Mouse (Mus musculus) left cerebral cortex, postnatal 25 days (tissue): ENCODE measurements around the gene Surf4. TPM values are rescaled to one million over a fixed set of nuclear protein-coding genes. Genes with fewer than 3 reads are reported as not detected.
A peak's percentile ranks its signal among the peaks of the same experiment; 100 is the strongest.
"Not testable (repeated sequence)": the region's sequence is repeated elsewhere in the genome, so short reads cannot be mapped to it uniquely, and the experiment has no call there.

Source experiments
- DNase-seq, 2 experiments: peaks; one replicate each; pipeline ENCODE4 v3.0.0; 2022; ENCODE audit warnings: low spot score in 2 of 2, mixed read lengths in 1 of 2
- intact Hi-C: fragments of 180-260 bp; cut with DNase I; formaldehyde crosslinking; loops from one replicate; pipeline ENCODE4 v1.15.1; 2025
- total RNA-seq, 2 experiments: library from RNA; stranded (reverse); gene quantifications; 2 replicates each; pipeline ENCODE4 v1.2.3; 2021

The Surf4 gene
- total RNA-seq, 2 experiments from 2014 or later, result 51.1 to 56.4 TPM

GRCm38 (mm10) chr2:26908710-26909386 lies 24.9 kb downstream of the Surf4 start:
- intact Hi-C loops, result loop anchor here (10.0 kb wide), 1 partner anchor 594 kb away; the partner anchor contains the start of gene Gpsm1
- no peak for DNase-seq

DNA sequence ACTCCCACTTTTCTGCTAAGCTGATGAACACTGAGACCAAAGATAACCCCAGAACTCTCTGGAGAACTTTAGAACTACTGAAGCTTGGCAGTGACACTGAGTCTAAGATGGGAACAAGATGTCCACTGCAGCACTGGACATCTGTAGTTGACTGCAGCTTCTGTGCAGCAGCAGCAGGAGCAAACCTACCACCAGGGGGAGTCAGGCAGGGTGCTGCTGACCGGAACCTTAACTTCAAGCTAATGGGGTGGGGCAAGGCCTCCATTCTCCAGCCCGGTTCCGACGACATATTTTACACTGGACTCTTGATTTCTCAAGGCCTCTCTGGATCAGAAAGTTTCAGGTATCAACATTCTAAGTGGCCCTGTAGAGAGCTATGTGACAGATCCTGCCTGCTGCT lies 26.6 kb downstream of the Surf4 start:
- intact Hi-C loops, result loop anchor here (10.0 kb wide), 1 partner anchor 592 kb away; the partner anchor contains the start of gene Gpsm1
- DNase-seq, result no peak

DNA sequence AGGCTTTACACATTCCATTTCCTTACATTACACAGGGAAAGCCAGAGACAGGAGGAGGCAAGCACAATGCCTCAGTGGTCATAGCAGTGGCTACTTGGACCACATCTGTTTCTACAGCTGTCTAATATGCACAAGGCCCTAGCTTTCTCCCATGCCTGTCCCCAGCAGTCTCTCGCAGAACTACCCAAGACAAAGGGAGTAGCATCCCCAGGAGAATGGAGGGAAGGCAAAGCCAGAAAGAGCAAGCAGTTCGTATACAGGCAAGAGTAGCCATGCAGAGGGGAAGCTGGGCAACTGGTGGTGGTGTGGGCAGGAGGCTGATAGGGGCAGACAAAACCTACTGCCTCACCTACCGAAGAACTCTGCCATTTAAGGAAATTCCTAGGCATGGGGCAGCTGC lies 27.3 kb downstream of the Surf4 start:
- DNase-seq, result no peak
- intact Hi-C loops, result loop anchor here (10.0 kb wide), 1 partner anchor 592 kb away; the partner anchor contains the start of gene Gpsm1

DNA sequence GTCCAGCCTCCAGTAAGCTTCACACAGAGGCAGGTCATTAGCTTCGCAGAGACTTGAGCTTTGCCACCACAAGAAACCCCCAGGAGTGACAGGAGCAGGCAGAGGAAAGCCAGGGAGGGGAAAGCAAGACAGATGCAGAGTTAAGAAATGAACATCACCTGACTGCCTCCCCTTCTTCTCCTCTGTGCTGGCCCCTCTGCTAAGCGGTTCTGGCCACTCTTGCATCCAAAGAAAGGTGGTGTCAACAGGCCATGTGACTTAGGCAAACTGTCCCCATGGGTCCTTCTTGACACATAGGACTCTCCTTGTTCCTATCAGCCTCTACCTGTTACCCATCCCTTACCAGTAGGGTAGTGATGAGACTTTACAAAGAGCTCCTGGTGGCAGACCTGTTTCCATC lies 27.8 kb downstream of the Surf4 start:
- no peak for DNase-seq
- intact Hi-C loops, result loop anchor here (10.0 kb wide), 1 partner anchor 591 kb away; the partner anchor contains the start of gene Gpsm1

GRCm38 (mm10) chr2:26903311-26903710 lies 30.4 kb downstream of the Surf4 start:
- DNase-seq, result no peak
- intact Hi-C loops, result loop anchor here (5.0 to 10.0 kb wide), 2 partner anchors 261 to 589 kb away; partner anchors contain the start of gene Gpsm1

GRCm38 (mm10) chr2:26902467-26903220 lies 31.1 kb downstream of the Surf4 start, which contains the start of gene Surf6:
TSS of gene Surf6 (minus strand) at chr2:26902879.
- peak; percentile 96 to 99 for DNase-seq
- intact Hi-C loops, result loop anchor here (5.0 to 10.0 kb wide), 2 partner anchors 260 to 588 kb away; partner anchors contain the start of gene Gpsm1

GRCm38 (mm10) chr2:26901834-26902400 lies 31.8 kb downstream of the Surf4 start:
- DNase-seq, result no peak
- intact Hi-C loops, result loop anchor here (5.0 to 10.0 kb wide), 2 partner anchors 260 to 587 kb away; partner anchors contain the start of gene Gpsm1

DNA sequence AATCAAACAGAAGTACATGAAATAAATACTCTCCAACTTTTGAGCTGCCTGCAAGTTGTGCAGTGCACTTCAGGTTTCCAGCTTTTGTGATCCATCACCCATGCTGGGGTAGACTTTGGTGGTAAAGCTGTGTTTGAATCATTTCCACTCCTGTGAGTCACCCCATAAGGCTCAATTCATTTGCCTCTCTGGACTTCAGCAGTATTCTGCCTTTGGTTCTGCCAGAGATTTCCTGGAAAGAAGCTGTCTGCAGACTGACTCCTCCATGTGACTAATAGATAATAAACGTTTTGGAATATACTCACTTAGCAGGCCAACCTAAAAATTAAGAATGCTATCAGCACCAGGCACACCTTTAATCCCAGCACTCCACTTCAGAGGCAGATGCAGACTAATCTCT lies 33.0 kb downstream of the Surf4 start:
- DNase-seq, result no peak
- intact Hi-C loops, result loop anchor here (5.0 to 10.0 kb wide), 2 partner anchors 258 to 586 kb away; partner anchors contain the start of gene Gpsm1

DNA sequence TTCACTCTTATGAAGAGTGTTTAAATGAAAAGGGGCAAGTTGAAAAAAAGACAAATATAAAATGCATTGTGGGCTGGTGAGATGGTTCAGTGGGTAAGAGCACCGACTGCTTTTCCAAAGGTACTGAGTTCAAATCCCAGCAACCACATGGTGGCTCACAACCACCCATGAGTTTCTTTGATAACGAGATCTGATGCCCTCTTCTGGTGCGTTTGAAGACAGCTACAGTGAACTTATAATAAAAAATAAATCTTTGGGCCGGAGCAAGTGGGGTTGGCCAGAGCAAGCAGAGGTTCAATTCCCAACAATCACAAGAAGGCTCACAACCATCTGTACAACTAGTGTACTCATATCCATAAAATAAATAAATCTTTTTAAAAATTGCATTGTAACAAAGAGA lies 37.8 kb downstream of the Surf4 start:
- intact Hi-C loops, result no loop called here
- no peak for DNase-seq

DNA sequence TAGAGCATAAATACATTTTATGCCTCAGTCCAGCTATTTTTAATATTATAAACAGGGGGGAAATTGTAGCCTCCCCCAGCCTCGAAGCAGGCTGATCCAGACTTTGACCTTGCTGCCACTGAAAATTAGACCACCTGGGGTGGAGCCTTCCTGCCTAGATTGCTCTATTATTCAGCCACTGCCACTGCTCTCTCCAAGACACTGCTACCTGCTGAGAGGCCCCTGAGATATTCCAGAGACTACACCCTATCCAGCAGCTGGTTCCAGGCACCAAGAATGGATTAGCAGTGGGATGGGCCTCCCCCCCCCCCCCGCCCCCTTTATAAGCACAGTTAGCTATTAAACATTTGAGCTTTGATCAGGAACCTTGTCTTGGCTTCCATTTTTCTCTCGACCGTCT lies 47.6 kb downstream of the Surf4 start:
- DNase-seq, intact Hi-C loops: not testable (repeated sequence)

GRCm38 (mm10) chr2:26885541-26885940 lies 48.2 kb downstream of the Surf4 start:
- intact Hi-C loops, DNase-seq: not testable (repeated sequence)

- intact Hi-C loops, result no loop called here
Measured at GRCm38 (mm10) chr2:26878571-26878970, 55.2 kb downstream of the Surf4 start.

GRCm38 (mm10) chr2:26870666-26871065 lies 63.1 kb downstream of the Surf4 start:
- DNase-seq, result no peak
- intact Hi-C loops, result no loop called here

More at GRCm38 (mm10) chr2:26878571-26878970, 55.2 kb downstream of the Surf4 start:
- DNase-seq, result no peak

Other genes with a start within 250 kb of the Surf4 start
- gene Abo, start 68.9 kb downstream of the Surf4 start, total RNA-seq, result not detected
- 10 to 100 TPM; 23.4 to 28.0 TPM for gene Surf6, start 31.0 kb downstream of the Surf4 start, total RNA-seq
- 10 to 100 TPM; 41.9 to 45.0 TPM for gene Med22, start 23.3 kb downstream of the Surf4 start, total RNA-seq
- gene Rpl7a, start 23.2 kb downstream of the Surf4 start, total RNA-seq, result 100 to 1,000 TPM; 229 to 238 TPM
- gene Surf2, start 17.6 kb downstream of the Surf4 start, total RNA-seq, result 10 to 100 TPM; 33.4 to 37.1 TPM
- 10 to 100 TPM; 89.6 to 98.4 TPM for gene Surf1, start 17.4 kb downstream of the Surf4 start, total RNA-seq
- gene Stkld1, start 119 bp upstream of the Surf4 start, total RNA-seq, result under 1 TPM; 0.43 to 0.73 TPM
- 10 to 100 TPM; 56.0 to 56.9 TPM for gene Rexo4, start 30.5 kb upstream of the Surf4 start, total RNA-seq
- 1 to 10 TPM; 1.6 to 2.6 TPM for gene Adamts13, start 39.5 kb upstream of the Surf4 start, total RNA-seq
- gene Cacfd1, start 76.0 kb upstream of the Surf4 start, total RNA-seq, result 10 to 100 TPM; 44.1 to 45.9 TPM
- gene Slc2a6, start 94.1 kb upstream of the Surf4 start, total RNA-seq, result 10 to 100 TPM; 30.5 to 31.1 TPM
- gene Mymk, start 138.3 kb upstream of the Surf4 start, total RNA-seq, result under 1 TPM; 0.32 to 0.60 TPM
- gene Adamtsl2, start 145.5 kb upstream of the Surf4 start, total RNA-seq, result 10 to 100 TPM; 19.5 to 24.7 TPM
- gene Fam163b, start 208.6 kb upstream of the Surf4 start, total RNA-seq, result 100 to 1,000 TPM; 104 to 113 TPM
- under 1 TPM; 0.62 to 0.89 TPM for gene Dbh, start 231.3 kb upstream of the Surf4 start, total RNA-seq